Mouse (Mus musculus): Measurements from ENCODE around the gene Tbc1d10b.
A peak's percentile ranks its signal among the peaks of the same experiment; 100 is the strongest.

DNA sequence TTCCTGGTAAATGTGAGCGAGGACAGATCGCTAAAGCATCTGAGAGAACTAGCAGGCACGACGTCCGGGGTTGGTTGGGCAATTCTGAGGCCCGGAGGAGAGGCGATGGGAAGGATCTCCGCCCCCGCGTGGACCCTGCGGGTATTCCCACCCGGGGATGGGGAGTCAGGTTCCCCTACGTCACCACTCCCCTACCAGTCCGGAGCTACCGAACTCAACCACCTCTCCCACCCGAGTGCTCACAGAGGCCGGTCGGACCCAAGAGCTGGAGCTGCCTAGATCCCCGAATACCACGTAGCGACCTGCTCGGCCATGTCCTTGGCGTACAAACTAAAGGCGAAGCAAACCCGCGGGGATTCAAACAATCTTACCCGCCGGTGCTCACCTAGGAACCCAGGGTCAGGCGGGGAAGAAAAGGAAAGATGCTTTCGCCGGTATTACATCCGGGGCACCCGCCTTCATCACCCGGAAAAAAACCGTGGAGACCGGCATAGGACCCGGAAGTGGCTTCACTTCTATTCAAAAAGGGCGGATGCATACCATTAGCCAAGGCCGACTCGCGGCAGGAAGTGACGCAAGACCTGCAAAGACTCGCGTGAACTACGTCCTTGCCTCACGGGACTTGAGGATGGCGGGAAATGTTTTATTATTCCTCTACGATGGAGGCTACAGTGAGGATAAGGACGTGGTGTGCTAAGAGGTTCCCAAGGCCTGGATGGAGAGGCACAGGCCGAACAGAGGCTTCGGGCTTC lies 12.5 kb downstream of the Tbc1d10b start, which contains the start of gene Cd2bp2:
- TF ChIP-seq GATA1 (IDR thresholded peaks at IDR 0.05; ENCODE audit: borderline replicate concordance, low read length) (no peak), FLI1 (IDR thresholded peaks at IDR 0.05; ENCODE audit: low read length) (peak; percentile 97)

Data from megakaryocyte, embryonic 14.5 days (primary cell).